Mouse (Mus musculus) stomach, embryonic 15.5 days (tissue): ENCODE results near the gene Itpr1. TPM values are rescaled to one million over a fixed set of nuclear protein-coding genes. Genes with fewer than 3 reads are reported as not detected.
"Not testable (repeated sequence)": the region's sequence is repeated elsewhere in the genome, so short reads cannot be mapped to it uniquely, and the experiment has no call there.

Source experiments
- ATAC-seq: fragments of 200-750 bp; cut with Nextera tagmentation; 2 replicates; pipeline ENCODE4 v1.8.0; 2017; ENCODE audit warnings: low read depth, moderate number of reproducible peaks, moderate TSS enrichment; ENCODE audit not compliant: insufficient read depth, low FRiP score
- H3K27ac ChIP-seq: fragments of 300-500 bp; sonication (generic); 2 replicates; pipeline ENCODE4 v1.5.1; 2015; ENCODE audit warnings: mild to moderate bottlenecking, inconsistent platforms
- H3K27me3 ChIP-seq: fragments of 300-500 bp; sonication (generic); replicated peaks from 2 replicates; pipeline ENCODE4 v1.6.1; 2015; ENCODE audit warnings: inconsistent platforms
- H3K36me3 ChIP-seq: fragments of 300-500 bp; sonication (generic); 2 replicates; pipeline ENCODE4 v1.6.1; 2015; ENCODE audit warnings: inconsistent platforms
- H3K4me1 ChIP-seq: fragments of 300-500 bp; sonication (generic); 2 replicates; pipeline ENCODE4 v1.6.1; 2015; ENCODE audit warnings: inconsistent platforms
- H3K4me2 ChIP-seq: fragments of 300-500 bp; sonication (generic); 2 replicates; pipeline ENCODE4 v1.6.1; 2015; ENCODE audit warnings: mild to moderate bottlenecking, inconsistent platforms
- H3K4me3 ChIP-seq: fragments of 300-500 bp; sonication (generic); replicated peaks from 2 replicates; pipeline ENCODE4 v1.5.1; 2015; ENCODE audit warnings: inconsistent platforms
- H3K9ac ChIP-seq: fragments of 300-500 bp; sonication (generic); 2 replicates; pipeline ENCODE4 v1.6.1; 2015; ENCODE audit warnings: inconsistent platforms
- H3K9me3 ChIP-seq: fragments of 300-500 bp; sonication (generic); 2 replicates; pipeline ENCODE4 v1.6.1; 2016; ENCODE audit warnings: inconsistent platforms
- WGBS: fragments of 180-500 bp; shearing (Covaris S2); methylation state at CpG from one replicate; pipeline ENCODE4 v1.1.7; 2015; 5-methylcytosine and 5-hydroxymethylcytosine counted together
- polyA plus RNA-seq: library from polyadenylated mRNA; unstranded; fragments of >200 nt; fragmentation: Nextera tagmentation; extraction: Ambion mirVana; gene quantifications from 2 replicates; pipeline ENCODE4 v1.2.1, GENCODE M21; 2015

Itpr1 gene
- polyA plus RNA-seq, 1 experiment from 2014 or later, result 9.4 TPM

- Histone ChIP-seq H3K9ac (no peak overlapping the region), H3K27me3 (no peaks in the 10 kb centered on the region), H3K4me1 (no peaks in the 10 kb centered on the region), H3K9me3 (no peaks in the 10 kb centered on the region), H3K27ac (no peak overlapping the region), H3K4me3 (no peak overlapping the region), H3K4me2 (no peak overlapping the region), H3K36me3 (no peaks in the 10 kb centered on the region)
- ATAC-seq, result no peak
- WGBS, result 86% methylated on average over 12 of the region's 12 CpGs
These were observed 339.1 kb downstream of the Itpr1 start for GRCm38 (mm10) chr6:108551725-108552620.

DNA sequence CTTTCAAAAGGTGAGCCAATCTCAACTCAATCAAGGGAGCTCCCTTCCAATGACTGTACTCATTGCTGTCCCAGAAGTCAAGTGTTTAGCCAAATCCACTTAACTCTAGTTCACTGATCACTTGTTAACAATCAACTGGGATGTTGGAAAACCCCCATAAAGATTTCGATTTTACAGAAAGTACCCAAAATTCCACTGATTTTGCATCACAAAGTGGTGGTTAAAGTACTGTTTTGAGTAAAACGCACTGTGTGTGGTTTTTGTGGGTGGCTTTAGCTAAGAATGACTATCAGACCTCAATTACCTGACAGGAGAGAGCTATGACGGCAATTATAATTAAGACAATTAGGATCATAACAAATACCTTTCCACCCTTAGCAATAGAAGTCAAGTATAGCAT is 340.1 kb downstream of the Itpr1 start:
- 84% methylated on average over 3 of the region's 3 CpGs for WGBS
- no peaks in the 10 kb centered on the region for H3K27me3 ChIP-seq
- H3K9ac ChIP-seq, result no peak overlapping the region
- H3K4me3 ChIP-seq, result no peak overlapping the region
- no peaks in the 10 kb centered on the region for H3K36me3 ChIP-seq
- no peaks in the 10 kb centered on the region for H3K4me1 ChIP-seq
- no peaks in the 10 kb centered on the region for H3K9me3 ChIP-seq
- no peak overlapping the region for H3K4me2 ChIP-seq
- H3K27ac ChIP-seq, result no peak overlapping the region
- no peak for ATAC-seq

- ATAC-seq, result no peak
- Histone ChIP-seq H3K9me3 (no peaks in the 10 kb centered on the region), H3K9ac (no peak overlapping the region), H3K36me3 (no peaks in the 10 kb centered on the region), H3K27me3 (no peaks in the 10 kb centered on the region), H3K27ac (no peak overlapping the region), H3K4me1 (no peaks in the 10 kb centered on the region), H3K4me3 (no peak overlapping the region), H3K4me2 (no peak overlapping the region)
- WGBS, result 87% methylated on average over 4 of the region's 4 CpGs
These were observed 340.6 kb downstream of the Itpr1 start for GRCm38 (mm10) chr6:108553536-108553935.

DNA sequence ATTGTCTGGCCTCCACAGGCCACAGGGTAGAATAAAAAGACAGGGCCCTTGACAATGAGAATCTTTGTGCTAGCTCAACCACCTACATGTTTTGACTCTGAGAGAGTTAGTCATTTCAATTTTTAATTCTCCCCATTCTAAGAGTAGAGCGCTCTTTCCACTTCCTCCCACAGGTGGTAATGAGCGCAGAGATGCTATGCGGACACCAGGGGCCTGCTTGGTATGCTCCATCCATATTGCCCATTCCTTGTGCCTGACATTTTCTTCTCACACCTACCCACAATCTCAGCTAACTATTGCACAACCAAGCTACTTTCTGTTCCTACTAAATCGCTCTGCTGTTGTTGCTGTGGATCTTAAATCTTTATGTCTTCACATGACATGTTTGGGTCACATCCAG is 341.5 kb downstream of the Itpr1 start:
- Histone ChIP-seq H3K4me1 (no peaks in the 10 kb centered on the region), H3K4me2 (no peak overlapping the region), H3K9me3 (no peaks in the 10 kb centered on the region), H3K27ac (no peak overlapping the region), H3K4me3 (no peak overlapping the region), H3K27me3 (no peaks in the 10 kb centered on the region), H3K36me3 (no peaks in the 10 kb centered on the region), H3K9ac (no peak overlapping the region)
- WGBS, result 91% methylated on average over 4 of the region's 4 CpGs
- ATAC-seq, result no peak

DNA sequence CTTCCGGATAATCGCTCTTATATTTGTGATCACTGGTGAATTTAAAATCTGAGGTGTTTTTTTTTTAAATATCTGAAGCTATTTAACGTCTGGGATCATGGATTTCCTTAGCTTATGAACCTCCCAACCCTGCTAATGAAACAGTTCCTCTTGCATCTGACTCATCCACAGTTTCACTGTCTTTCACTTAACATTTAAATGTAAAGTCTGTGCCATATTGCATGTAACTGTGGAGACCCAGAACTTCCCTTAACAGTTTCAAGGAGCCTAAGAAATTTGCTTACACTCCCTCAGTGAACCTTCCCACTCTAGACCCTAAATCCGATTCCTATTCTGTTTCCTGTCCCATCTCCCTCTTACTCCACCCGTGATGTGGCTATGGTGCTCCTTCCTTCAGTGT is 342.0 kb downstream of the Itpr1 start:
- Histone ChIP-seq H3K27ac (no peak overlapping the region), H3K27me3 (no peaks in the 10 kb centered on the region)
- 81% methylated on average over 5 of the region's 5 CpGs for WGBS

DNA sequence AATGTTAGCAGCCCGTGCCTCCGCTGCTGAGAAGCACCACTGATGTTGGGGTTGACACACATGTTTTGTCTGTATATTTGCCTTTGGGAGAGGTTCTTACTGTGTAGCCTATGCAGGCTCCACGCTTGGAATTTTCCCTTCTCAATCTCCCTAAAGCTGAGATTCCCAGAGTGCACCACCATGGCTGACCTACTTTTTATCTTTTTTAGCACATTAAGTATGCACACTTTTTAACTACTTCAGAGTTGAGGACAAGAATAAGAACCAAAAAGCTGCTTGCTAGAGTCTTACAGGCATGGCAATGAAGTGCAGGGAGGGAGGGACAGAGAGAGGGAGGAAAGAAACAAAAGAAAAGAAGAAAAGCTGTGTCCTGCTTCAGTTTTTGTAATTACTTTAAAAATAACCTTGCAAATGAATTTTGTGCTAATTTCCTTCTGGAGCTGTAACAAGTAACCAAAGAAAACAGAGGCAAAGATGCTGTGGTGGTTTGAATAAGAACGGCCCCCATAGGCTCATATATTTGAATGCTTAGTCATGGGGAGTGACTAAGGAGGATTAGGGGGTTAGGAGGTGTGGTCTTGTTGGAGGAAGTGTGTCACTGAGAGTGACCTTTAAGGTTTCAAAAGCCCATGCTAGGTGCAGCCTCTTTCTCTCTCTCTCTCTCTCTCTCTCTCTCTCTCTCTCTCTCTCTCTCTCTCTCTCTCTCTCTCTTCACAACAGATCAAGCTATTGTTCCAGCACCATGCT is 344.9 kb downstream of the Itpr1 start:
- WGBS, result 84% methylated on average over 4 of the region's 4 CpGs

More for the DNA sequence above, 342.0 kb downstream of the Itpr1 start:
- H3K4me3 ChIP-seq, result no peak overlapping the region
- H3K9ac ChIP-seq, result no peak overlapping the region
- no peaks in the 10 kb centered on the region for H3K9me3 ChIP-seq
- H3K4me1 ChIP-seq, result no peaks in the 10 kb centered on the region
- ATAC-seq, result no peak
- H3K36me3 ChIP-seq, result no peaks in the 10 kb centered on the region
- H3K4me2 ChIP-seq, result no peak overlapping the region

GRCm38 (mm10) chr6:108559226-108559625 is 346.3 kb downstream of the Itpr1 start:
- H3K27ac ChIP-seq, H3K27me3 ChIP-seq, H3K4me1 ChIP-seq, H3K4me3 ChIP-seq, ATAC-seq, H3K9me3 ChIP-seq, H3K36me3 ChIP-seq, H3K9ac ChIP-seq, H3K4me2 ChIP-seq: not testable (repeated sequence)
- 87% methylated on average over 4 of the region's 4 CpGs for WGBS

More for the DNA sequence above, 344.9 kb downstream of the Itpr1 start:
- no peak for ATAC-seq
- no peak overlapping the region for H3K4me3 ChIP-seq
- no peaks in the 10 kb centered on the region for H3K9me3 ChIP-seq
- H3K27me3 ChIP-seq, result no peaks in the 10 kb centered on the region
- no peak overlapping the region for H3K27ac ChIP-seq
- no peak overlapping the region for H3K4me2 ChIP-seq
- H3K9ac ChIP-seq, result no peak overlapping the region
- H3K36me3 ChIP-seq, result no peaks in the 10 kb centered on the region
- no peaks in the 10 kb centered on the region for H3K4me1 ChIP-seq

GRCm38 (mm10) chr6:108562971-108563370 is 350.1 kb downstream of the Itpr1 start:
- WGBS, result 85% methylated on average over 2 of the region's 2 CpGs
- Histone ChIP-seq H3K4me1 (no peaks in the 10 kb centered on the region), H3K9ac (no peak overlapping the region), H3K27ac (no peak overlapping the region), H3K9me3 (no peaks in the 10 kb centered on the region), H3K4me3 (no peak overlapping the region), H3K36me3 (no peaks in the 10 kb centered on the region), H3K4me2 (no peak overlapping the region), H3K27me3 (no peaks in the 10 kb centered on the region)
- no peak for ATAC-seq

DNA sequence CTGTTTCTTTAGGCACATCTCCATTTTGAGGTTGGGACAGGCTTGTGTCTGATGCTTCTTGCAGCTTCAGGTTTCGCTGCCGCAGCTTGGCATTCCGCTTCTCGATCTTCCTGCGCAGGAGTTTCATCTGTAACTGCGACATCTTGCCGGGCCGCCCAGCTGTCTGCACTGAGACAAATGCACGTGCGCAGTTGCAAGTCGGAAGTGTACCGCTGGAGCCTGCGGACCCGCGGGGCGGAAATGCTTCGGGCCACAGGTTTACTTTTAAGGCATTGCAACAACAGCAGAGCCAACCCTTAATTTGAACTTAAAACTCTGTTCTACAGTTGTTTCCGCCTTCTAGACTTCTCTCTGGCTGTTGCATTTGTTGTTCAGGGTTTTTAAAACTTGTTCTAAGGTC is 352.6 kb downstream of the Itpr1 start:
- H3K9ac ChIP-seq, H3K27me3 ChIP-seq, H3K27ac ChIP-seq, H3K36me3 ChIP-seq, H3K9me3 ChIP-seq, H3K4me3 ChIP-seq, ATAC-seq, H3K4me1 ChIP-seq, H3K4me2 ChIP-seq: not testable (repeated sequence)
- 84% methylated on average over 18 of the region's 18 CpGs for WGBS

GRCm38 (mm10) chr6:108566549-108566948 is 353.7 kb downstream of the Itpr1 start:
- Histone ChIP-seq H3K36me3 (no peaks in the 10 kb centered on the region), H3K9ac (no peak overlapping the region), H3K4me2 (no peak overlapping the region), H3K27me3 (no peaks in the 10 kb centered on the region), H3K27ac (no peak overlapping the region), H3K4me3 (no peak overlapping the region), H3K9me3 (no peaks in the 10 kb centered on the region), H3K4me1 (peaks cover 13% of the 10 kb centered on the region)
- no peak for ATAC-seq

- no peak for ATAC-seq
- Histone ChIP-seq H3K9ac (no peak overlapping the region), H3K36me3 (no peaks in the 10 kb centered on the region), H3K4me3 (no peak overlapping the region), H3K27ac (peak overlapping the region; percentile 73; the same call in 1 of the 2 replicates), H3K4me2 (no peak overlapping the region), H3K4me1 (peaks cover 20% of the 10 kb centered on the region), H3K9me3 (no peaks in the 10 kb centered on the region), H3K27me3 (no peaks in the 10 kb centered on the region)
- 37% methylated on average over 7 of the region's 7 CpGs for WGBS
These were observed 356.7 kb downstream of the Itpr1 start for GRCm38 (mm10) chr6:108569460-108570187.
